Mouse (Mus musculus) heart, postnatal 0 days (tissue): ENCODE measurements around the gene Lamb3.

ENCODE experiments used
- CTCF ChIP-seq: IDR thresholded peaks from 2 replicates; pipeline ENCODE4 v1.5.1; 2016; ENCODE audit warnings: antibody characterized with exemption, control low read depth, low read depth
- EP300 ChIP-seq: IDR thresholded peaks from 2 replicates; pipeline ENCODE4 v1.6.1; 2016; ENCODE audit warnings: antibody characterized with exemption, low read depth

DNA sequence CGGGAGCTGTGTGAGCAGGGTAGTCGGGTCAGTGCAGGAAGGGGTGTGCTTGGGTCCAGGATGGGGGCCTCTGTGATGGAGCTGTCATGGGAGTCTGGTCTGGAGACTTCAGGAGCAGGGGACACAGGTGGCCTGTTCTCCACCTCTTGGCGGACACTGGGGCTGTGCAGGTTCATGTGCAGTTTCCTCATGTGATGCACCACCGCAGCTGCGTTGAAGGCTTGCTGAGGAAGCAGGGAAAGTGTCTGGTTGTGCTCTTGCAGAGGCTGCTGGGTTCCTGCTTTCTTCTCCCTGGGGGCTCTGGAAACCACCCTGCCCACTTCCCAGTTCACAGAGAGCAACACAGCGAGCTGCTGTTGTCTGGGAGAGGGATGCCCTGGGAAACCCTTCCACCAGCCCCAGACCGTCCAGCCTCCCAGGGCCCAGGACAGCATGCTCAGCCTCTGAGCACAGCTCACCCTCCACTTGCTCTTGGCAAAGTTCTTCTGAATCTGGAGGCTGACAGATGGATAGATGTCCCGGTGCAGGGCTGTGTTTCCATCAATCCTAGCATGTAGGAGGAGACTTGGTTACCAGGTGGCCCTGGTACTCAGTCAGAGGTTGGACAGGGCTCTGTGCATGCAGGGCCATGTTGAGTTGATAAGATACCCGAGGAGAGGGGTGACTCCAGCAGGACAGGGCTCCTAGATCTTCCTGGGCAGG, 140.9 kb downstream of the Lamb3 start:
- TF ChIP-seq CTCF: no peak
- no peak for TF ChIP-seq EP300
